Mouse (Mus musculus) thymus, postnatal 25 days (tissue): Measurements from ENCODE around the gene Lrrc75a.

Experiments used
- DNase-seq: peaks from one replicate; pipeline ENCODE4 v3.0.0; 2022

Gene Lrrc75a

GRCm38 (mm10) chr11:62614876-62615410 is 33.4 kb downstream of the Lrrc75a start:
- DNase-seq: no peak

GRCm38 (mm10) chr11:62613657-62614365 is 34.5 kb downstream of the Lrrc75a start:
- peak; percentile 89 for DNase-seq

GRCm38 (mm10) chr11:62612604-62613003 is 35.7 kb downstream of the Lrrc75a start:
- DNase-seq: no peak

- no peak for DNase-seq
Observed at GRCm38 (mm10) chr11:62610304-62610703, 38.0 kb downstream of the Lrrc75a start.

- no peak for DNase-seq
Observed at GRCm38 (mm10) chr11:62608826-62609675, 39.3 kb downstream of the Lrrc75a start.

GRCm38 (mm10) chr11:62607952-62608201 is 40.4 kb downstream of the Lrrc75a start:
- no peak for DNase-seq

- DNase-seq: no peak
Observed at GRCm38 (mm10) chr11:62607170-62607951, 41.0 kb downstream of the Lrrc75a start.

- no peak for DNase-seq
Observed at GRCm38 (mm10) chr11:62606299-62607169, 41.8 kb downstream of the Lrrc75a start.

- DNase-seq: no peak
Observed at GRCm38 (mm10) chr11:62605619-62606298, 42.6 kb downstream of the Lrrc75a start.

- no peak for DNase-seq
Observed at GRCm38 (mm10) chr11:62604886-62605618, 43.3 kb downstream of the Lrrc75a start.

- DNase-seq: no peak
Observed at GRCm38 (mm10) chr11:62604123-62604706, 44.1 kb downstream of the Lrrc75a start.

GRCm38 (mm10) chr11:62603312-62604056 is 44.8 kb downstream of the Lrrc75a start:
- peak; percentile 31 for DNase-seq

GRCm38 (mm10) chr11:62602619-62603311 is 45.6 kb downstream of the Lrrc75a start:
- peak; percentile 99 for DNase-seq

- DNase-seq: no peak
Observed at GRCm38 (mm10) chr11:62601732-62602618, 46.3 kb downstream of the Lrrc75a start.

GRCm38 (mm10) chr11:62598571-62598970 is 49.8 kb downstream of the Lrrc75a start:
- DNase-seq: no peak

- DNase-seq: no peak
Observed at GRCm38 (mm10) chr11:62591904-62592575, 56.3 kb downstream of the Lrrc75a start.

GRCm38 (mm10) chr11:62591026-62591425 is 57.3 kb downstream of the Lrrc75a start:
- no peak for DNase-seq
